Mouse (Mus musculus): Measurements from ENCODE around the gene Gm20403.

- TF ChIP-seq GABPA (IDR thresholded peaks at IDR 0.05; ENCODE audit: insufficient replicate concordance, low read depth, low read length) (no peak), CTCF (conservative IDR thresholded peaks at IDR 0.05 in 1 of 2, IDR thresholded peaks at IDR 0.05 in 1 of 2; ENCODE audit: low read depth in 2 of 2, low read length in 2 of 2) (peak in 1 of 2 experiments; percentile 32; a peak in 2 of 4 replicates), MXI1 (IDR thresholded peaks at IDR 0.05; ENCODE audit: low read depth, low read length) (no peak), SMC3 (IDR thresholded peaks at IDR 0.05; ENCODE audit: low read depth, low read length) (peak; percentile 20; the same call in 1 of the 2 replicates), EP300 (IDR thresholded peaks at IDR 0.05; ENCODE audit: low read length) (no peak), MAX (IDR thresholded peaks at IDR 0.05; ENCODE audit: low read length) (no peak), ETS1 (conservative IDR thresholded peaks at IDR 0.05; ENCODE audit: low read depth, low read length) (no peak), ZNF384 (IDR thresholded peaks at IDR 0.05; ENCODE audit: low read depth, low read length) (no peak), POLR2A (IDR thresholded peaks at IDR 0.05; ENCODE audit: low read depth, low read length) (no peak), MAFK (IDR thresholded peaks at IDR 0.05; ENCODE audit: insufficient replicate concordance, low read length) (no peak), TBP (conservative IDR thresholded peaks at IDR 0.05; ENCODE audit: low read depth, low read length) (no peak), MAZ (IDR thresholded peaks at IDR 0.05; ENCODE audit: low read depth, low read length) (no peak)
Measured at GRCm38 (mm10) chr12:54981962-54982361, 4.4 kb downstream of the Gm20403 start.

Data from CH12.LX (cell line).